7 mouse cellular contexts compared by ENCODE assay signal in genomic region chr11:117313446-117313845, GRCm38 (mm10).
DNase-seq lines count a peak whose midpoint lies in the region; ATAC-seq lines count a peak whose summit lies in the region.

No protein-coding gene starts in this region.

- no peaks in the 10 kb centered on the region for H3K27me3 ChIP-seq in heart, embryonic 16.5 days (ENCODE audit: control insufficient read depth, insufficient read depth, low read length)
- H3K27me3 ChIP-seq in midbrain, embryonic 10.5 days (ENCODE audit: low read depth, poor library complexity, severe bottlenecking), result no peaks in the 10 kb centered on the region
- H3K27me3 ChIP-seq in midbrain, embryonic 15.5 days (replicated peaks), result no peaks in the 10 kb centered on the region
- no peaks in the 10 kb centered on the region for H3K27me3 ChIP-seq in hindbrain, embryonic 14.5 days (ENCODE audit: control insufficient read depth, insufficient read depth, low read length)
- no peaks in the 10 kb centered on the region for H3K27me3 ChIP-seq in stomach, embryonic 14.5 days (ENCODE audit: control insufficient read depth, insufficient read depth, low read length)

- DNase-seq in heart, adult 9 months (ENCODE audit: low spot score in 2 of 2), result no peak
- no peak for DNase-seq in midbrain, embryonic 10.5 days (ENCODE audit: low spot score)
- DNase-seq in hindbrain, embryonic 14.5 days (ENCODE audit: low spot score), result no peak
- DNase-seq in frontal cortex, postnatal 36 days (ENCODE audit: low spot score in 2 of 2), result no peak

- no peaks in the 10 kb centered on the region for H3K36me3 ChIP-seq in heart, embryonic 16.5 days (ENCODE audit: control insufficient read depth, insufficient read depth)
- H3K36me3 ChIP-seq in midbrain, embryonic 10.5 days, result no peaks in the 10 kb centered on the region
- no peaks in the 10 kb centered on the region for H3K36me3 ChIP-seq in midbrain, embryonic 15.5 days (replicated peaks)
- H3K36me3 ChIP-seq in hindbrain, embryonic 14.5 days (replicated peaks; ENCODE audit: control insufficient read depth, insufficient read depth), result no peaks in the 10 kb centered on the region
- H3K36me3 ChIP-seq in stomach, embryonic 14.5 days (ENCODE audit: control insufficient read depth, insufficient read depth, low read length), result no peaks in the 10 kb centered on the region; the same call in 1 of the 2 replicates

- H3K4me2 ChIP-seq in heart, embryonic 16.5 days (ENCODE audit: low read depth, low read length), result no peak overlapping the region
- no peak overlapping the region for H3K4me2 ChIP-seq in midbrain, embryonic 15.5 days
- no peak overlapping the region for H3K4me2 ChIP-seq in hindbrain, embryonic 14.5 days (replicated peaks)
- no peak overlapping the region for H3K4me2 ChIP-seq in stomach, embryonic 14.5 days (replicated peaks; ENCODE audit: low read depth, low read length)

- H3K4me1 ChIP-seq in heart, embryonic 16.5 days (ENCODE audit: control insufficient read depth, insufficient read depth, low read length), result peaks cover 87% of the 10 kb centered on the region
- H3K4me1 ChIP-seq in midbrain, embryonic 10.5 days, result peaks cover 97% of the 10 kb centered on the region
- H3K4me1 ChIP-seq in midbrain, embryonic 15.5 days, result peaks cover 65% of the 10 kb centered on the region
- H3K4me1 ChIP-seq in hindbrain, embryonic 14.5 days (replicated peaks; ENCODE audit: control insufficient read depth, insufficient read depth, low read length), result peaks cover 44% of the 10 kb centered on the region
- peaks cover 84% of the 10 kb centered on the region for H3K4me1 ChIP-seq in stomach, embryonic 14.5 days (ENCODE audit: control insufficient read depth, insufficient read depth, low read length)

- 82% methylated on average over 7 of the region's 7 CpGs for WGBS in heart, embryonic 16.5 days
- WGBS in midbrain, embryonic 10.5 days, result 94% methylated on average over 7 of the region's 7 CpGs
- WGBS in midbrain, embryonic 15.5 days, result 86% methylated on average over 7 of the region's 7 CpGs
- WGBS in hindbrain, embryonic 14.5 days, result 77% methylated on average over 7 of the region's 7 CpGs
- 85% methylated on average over 7 of the region's 7 CpGs for WGBS in stomach, embryonic 14.5 days

- no peak overlapping the region for H3K9ac ChIP-seq in heart, embryonic 16.5 days (ENCODE audit: low read length)
- no peak overlapping the region for H3K9ac ChIP-seq in midbrain, embryonic 15.5 days
- H3K9ac ChIP-seq in hindbrain, embryonic 14.5 days, result peak overlapping the region; percentile 10; the same call in 1 of the 2 replicates
- no peak overlapping the region for H3K9ac ChIP-seq in stomach, embryonic 14.5 days (replicated peaks; ENCODE audit: low read depth, low read length)

- no peak overlapping the region for H3K4me3 ChIP-seq in heart, embryonic 16.5 days (ENCODE audit: low read length)
- H3K4me3 ChIP-seq in midbrain, embryonic 10.5 days, result no peak overlapping the region
- no peak overlapping the region for H3K4me3 ChIP-seq in midbrain, embryonic 15.5 days
- H3K4me3 ChIP-seq in hindbrain, embryonic 14.5 days (replicated peaks; ENCODE audit: low read length), result no peak overlapping the region
- no peak overlapping the region for H3K4me3 ChIP-seq in stomach, embryonic 14.5 days (ENCODE audit: low read depth, low read length)

- no peaks in the 10 kb centered on the region for H3K9me3 ChIP-seq in heart, embryonic 16.5 days (replicated peaks; ENCODE audit: control insufficient read depth, low read length)
- H3K9me3 ChIP-seq in midbrain, embryonic 10.5 days (replicated peaks), result no peaks in the 10 kb centered on the region
- H3K9me3 ChIP-seq in midbrain, embryonic 15.5 days, result no peaks in the 10 kb centered on the region
- H3K9me3 ChIP-seq in hindbrain, embryonic 14.5 days (ENCODE audit: control insufficient read depth, low read length), result no peaks in the 10 kb centered on the region
- H3K9me3 ChIP-seq in stomach, embryonic 14.5 days (ENCODE audit: control insufficient read depth, low read depth, low read length), result no peaks in the 10 kb centered on the region

- peak overlapping the region; percentile 81 for H3K27ac ChIP-seq in heart, embryonic 16.5 days (ENCODE audit: low read length)
- peak overlapping the region; percentile 67 for H3K27ac ChIP-seq in midbrain, embryonic 10.5 days (replicated peaks)
- no peak overlapping the region; the same call in 1 of the 2 replicates for H3K27ac ChIP-seq in midbrain, embryonic 15.5 days
- no peak overlapping the region for H3K27ac ChIP-seq in hindbrain, embryonic 14.5 days
- H3K27ac ChIP-seq in stomach, embryonic 14.5 days (ENCODE audit: low read length), result peak overlapping the region; percentile 89

- no peak for ATAC-seq in heart, embryonic 16.5 days (replicated peaks; ENCODE audit: extremely low read depth, insufficient read depth, low FRiP score)
- no peak for ATAC-seq in midbrain, embryonic 15.5 days (replicated peaks)
- ATAC-seq in hindbrain, embryonic 14.5 days (ENCODE audit: low FRiP score), result no peak
- no peak for ATAC-seq in stomach, embryonic 14.5 days (ENCODE audit: insufficient number of reproducible peaks, insufficient read depth, low FRiP score, low read depth)

Comparison
In these comparisons a context has a peak if more than half of its experiments do, and no peak if none do; other contexts are left out.
1. H3K27ac ChIP-seq: peak in heart, embryonic 16.5 days (single experiment), midbrain, embryonic 10.5 days (single experiment) and stomach, embryonic 14.5 days (single experiment); none in midbrain, embryonic 15.5 days (single experiment) and hindbrain, embryonic 14.5 days (single experiment).